Mouse (Mus musculus): Measurements from ENCODE around the gene Gp1bb.

The Gp1bb gene

DNA sequence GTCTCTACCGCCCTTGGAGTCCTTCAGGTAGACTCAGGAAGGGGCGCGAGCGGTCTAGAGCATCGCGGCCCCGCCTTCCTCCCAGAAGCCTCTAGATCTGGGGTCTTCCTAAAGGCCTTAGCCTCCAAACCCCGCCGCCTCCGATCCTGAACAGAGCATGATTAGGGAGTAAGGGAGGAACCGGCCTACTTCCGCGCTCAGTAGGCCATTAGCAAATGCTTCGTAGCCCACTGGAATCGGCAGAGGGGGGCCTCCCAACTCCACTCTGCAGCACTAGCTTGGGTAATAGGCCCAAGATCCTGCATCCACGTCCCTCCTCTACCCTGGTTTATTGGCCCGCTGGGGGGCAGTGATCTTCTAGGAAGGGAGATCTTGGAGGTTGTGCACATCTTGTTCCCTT lies at the start of gene Gp1bb:
Gene Gp1bb (minus strand): TSS at position 385 of the 400 bp plus-strand sequence.
- no peak for ATAC-seq (ENCODE audit: low TSS enrichment)

DNA sequence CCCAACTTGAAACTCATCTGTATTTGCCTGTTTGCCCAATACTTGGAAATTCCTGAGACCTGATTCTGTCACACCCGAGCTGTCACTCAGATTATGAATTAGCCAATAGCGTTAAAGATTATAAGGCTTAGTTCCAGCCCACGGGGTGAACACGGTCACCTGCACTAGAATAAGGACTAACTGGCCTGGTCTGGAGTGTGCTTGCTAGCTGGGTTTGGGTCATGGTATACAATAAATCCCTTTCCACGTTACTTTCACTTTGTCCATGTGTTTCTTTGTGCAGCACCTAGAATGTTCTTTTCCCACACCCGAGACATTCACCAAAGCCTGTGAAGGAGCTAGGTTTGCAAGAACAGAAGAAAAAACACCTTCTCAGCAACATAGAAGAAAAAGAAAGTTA lies 47.7 kb upstream of the Gp1bb start:
- no peak for ATAC-seq (ENCODE audit: low TSS enrichment)

DNA sequence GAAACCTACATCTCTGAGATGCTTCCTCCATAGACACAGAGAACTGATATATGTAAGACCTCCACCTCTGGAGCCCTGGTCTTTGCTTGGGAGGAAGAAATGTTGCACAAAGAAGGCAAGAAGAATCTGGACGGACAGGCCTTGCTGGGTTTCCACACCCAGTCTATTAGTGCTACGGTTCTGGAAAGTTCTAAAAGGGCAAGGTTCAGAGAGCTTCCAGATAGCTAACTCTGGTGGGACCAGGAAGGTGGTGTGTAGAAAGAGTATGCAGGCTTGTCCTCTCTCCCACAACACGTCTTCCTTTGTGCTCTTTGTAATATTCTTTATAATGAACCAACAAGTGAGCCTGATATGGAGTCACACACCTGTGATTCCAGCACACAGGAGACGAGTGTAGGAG lies 36.4 kb upstream of the Gp1bb start:
- no peak for ATAC-seq (ENCODE audit: low TSS enrichment)

DNA sequence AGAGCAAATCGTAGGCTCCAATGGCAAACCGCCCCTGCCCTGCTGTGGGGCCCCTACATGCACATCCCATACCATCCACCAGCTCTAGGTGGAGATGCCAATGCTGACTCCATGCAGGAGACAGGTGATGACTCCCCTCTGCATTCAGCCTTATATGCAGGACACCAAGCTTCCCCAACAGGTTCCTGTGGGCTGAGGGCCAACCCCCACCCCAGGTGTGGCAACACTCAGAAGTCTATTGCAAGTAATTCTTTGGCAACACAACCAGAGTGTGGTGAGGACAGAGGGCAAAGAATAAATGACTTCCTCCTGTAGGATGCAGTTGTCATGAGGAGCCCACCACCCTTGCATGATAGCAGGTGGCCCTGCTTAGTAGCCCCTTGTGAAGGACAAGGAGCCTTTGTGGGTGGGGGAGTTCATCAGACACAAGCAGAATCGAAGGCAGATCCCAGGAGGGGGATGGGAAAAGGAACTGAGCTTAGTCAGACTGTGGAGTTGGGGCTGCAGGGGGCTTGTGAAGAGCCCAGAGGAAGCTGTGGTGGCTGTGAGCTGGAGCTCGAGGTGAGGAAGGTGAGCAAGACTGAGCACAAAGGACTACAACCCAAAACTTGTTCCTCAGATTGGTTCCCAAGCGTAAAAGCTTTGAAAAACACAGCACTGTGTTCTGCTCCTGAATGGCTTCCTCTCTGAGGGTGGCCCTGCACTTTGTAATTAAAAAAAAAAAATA lies 33.3 kb upstream of the Gp1bb start:
- no peak for ATAC-seq (ENCODE audit: low TSS enrichment)

GRCm38 (mm10) chr16:18653290-18654160 lies 31.3 kb upstream of the Gp1bb start:
- ATAC-seq (ENCODE audit: low TSS enrichment) = no peak

DNA sequence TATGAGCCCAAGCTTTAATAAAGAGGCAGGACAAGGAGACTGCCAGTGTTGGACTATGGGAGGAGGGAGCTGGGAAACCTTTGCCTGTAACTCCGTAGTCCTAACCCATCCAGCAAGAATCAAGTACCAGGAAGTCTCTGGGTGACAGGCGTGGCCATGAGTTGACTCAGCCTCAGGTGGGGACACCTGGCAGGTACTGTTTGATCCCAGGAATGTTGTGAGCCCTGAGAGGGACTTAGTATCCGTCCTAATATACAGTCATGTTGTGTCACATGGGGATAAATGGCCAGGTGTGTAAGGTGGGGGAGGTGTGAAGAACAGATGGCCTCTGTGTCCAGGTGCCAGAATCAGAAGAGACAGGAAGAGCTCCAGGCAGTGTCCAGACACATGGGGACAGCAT lies 26.9 kb upstream of the Gp1bb start:
- ATAC-seq (ENCODE audit: low TSS enrichment) = no peak

- ATAC-seq (ENCODE audit: low TSS enrichment) = no peak
Measured at GRCm38 (mm10) chr16:18645329-18645728, 23.1 kb upstream of the Gp1bb start.

GRCm38 (mm10) chr16:18644485-18644884 lies 22.3 kb upstream of the Gp1bb start:
- ATAC-seq (ENCODE audit: low TSS enrichment) = no peak

GRCm38 (mm10) chr16:18643406-18643998 lies 21.3 kb upstream of the Gp1bb start:
- ATAC-seq (ENCODE audit: low TSS enrichment) = no peak

DNA sequence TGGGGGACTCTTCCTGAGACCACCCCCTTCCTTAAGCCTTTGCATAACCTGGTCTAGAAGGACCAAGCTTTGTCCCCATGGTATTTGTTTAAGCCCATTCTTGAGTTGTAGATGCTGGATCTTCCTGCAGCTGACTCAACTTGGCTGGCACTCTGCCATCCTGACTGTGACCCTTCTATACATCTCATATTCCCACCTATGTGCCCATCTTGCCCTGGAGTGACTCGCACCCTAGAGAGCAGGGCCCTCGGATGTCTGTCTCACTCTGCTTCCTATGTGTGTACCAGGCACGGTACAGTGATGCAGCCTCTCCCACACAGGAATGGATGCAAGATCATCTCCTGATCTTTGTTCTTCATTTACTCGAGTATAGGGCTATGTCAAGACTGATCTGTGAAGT lies 20.7 kb upstream of the Gp1bb start:
- no peak for ATAC-seq (ENCODE audit: low TSS enrichment)

- peak; percentile 98 for ATAC-seq (ENCODE audit: low TSS enrichment)
Measured at GRCm38 (mm10) chr16:18642291-18642690, 20.1 kb upstream of the Gp1bb start.

- no peak for ATAC-seq (ENCODE audit: low TSS enrichment)
Measured at GRCm38 (mm10) chr16:18639382-18639929, 17.3 kb upstream of the Gp1bb start.

DNA sequence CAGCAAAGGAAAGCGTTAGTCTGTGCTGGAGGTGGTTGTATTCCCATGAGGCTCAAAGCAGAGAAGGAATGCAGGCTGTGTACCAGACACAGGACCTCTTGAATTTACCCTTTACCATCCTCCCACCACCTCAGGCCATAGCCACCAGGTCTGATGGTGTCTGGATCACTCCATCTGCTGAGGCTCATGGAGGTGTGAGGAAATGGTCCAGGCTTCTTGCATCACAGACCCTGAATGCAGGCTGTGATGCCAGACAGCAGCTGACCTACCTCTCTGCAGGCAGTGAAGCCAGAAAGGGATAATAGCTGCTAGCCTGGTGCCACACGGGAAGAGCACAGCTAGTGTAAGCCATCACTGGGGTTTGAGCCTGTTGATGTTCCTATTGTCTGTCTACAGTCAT lies 16.2 kb upstream of the Gp1bb start:
- ATAC-seq (ENCODE audit: low TSS enrichment) = no peak

DNA sequence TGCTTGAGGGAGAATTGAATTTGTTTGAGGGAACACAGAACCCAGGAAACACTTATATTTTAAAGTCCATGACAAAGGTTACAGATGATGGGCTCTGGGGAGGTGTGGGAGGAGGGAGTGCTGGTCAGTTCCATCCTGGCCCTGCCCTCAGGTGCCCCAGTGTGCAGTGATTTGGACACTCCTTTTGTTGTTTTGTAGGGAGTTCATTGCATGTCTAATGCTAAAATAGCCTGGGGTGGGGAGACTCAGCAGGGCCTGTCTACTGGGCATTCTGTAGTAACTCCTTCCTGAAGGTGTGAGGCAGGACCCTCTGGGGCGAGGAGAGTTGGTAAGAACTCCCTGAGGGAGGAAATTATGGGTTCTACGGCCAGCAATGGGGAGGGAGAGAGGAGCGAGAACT lies 14.6 kb upstream of the Gp1bb start:
- ATAC-seq (ENCODE audit: low TSS enrichment) = no peak

- ATAC-seq (ENCODE audit: low TSS enrichment) = no peak
Measured at GRCm38 (mm10) chr16:18636401-18636800, 14.2 kb upstream of the Gp1bb start.

DNA sequence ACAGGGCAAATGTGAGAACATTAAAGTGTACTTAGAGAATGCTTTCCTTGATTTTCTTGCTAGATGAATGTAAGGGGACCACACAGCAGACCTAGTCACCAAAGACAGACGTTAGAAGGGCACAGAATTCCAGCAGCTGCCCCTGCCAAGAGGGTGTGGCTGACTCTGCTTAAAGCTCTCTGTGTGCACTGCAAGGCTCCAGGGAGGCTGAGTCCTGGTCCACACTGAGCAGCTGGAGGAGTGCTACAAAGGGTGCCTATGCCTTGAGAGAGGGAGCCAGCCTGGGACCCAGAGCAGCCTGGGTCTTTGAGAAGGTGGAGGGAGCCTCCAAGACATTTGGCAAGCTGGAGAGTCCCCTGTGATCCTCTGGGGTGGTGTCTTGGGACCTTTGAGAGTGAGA lies 11.1 kb upstream of the Gp1bb start:
- ATAC-seq (ENCODE audit: low TSS enrichment) = no peak

DNA sequence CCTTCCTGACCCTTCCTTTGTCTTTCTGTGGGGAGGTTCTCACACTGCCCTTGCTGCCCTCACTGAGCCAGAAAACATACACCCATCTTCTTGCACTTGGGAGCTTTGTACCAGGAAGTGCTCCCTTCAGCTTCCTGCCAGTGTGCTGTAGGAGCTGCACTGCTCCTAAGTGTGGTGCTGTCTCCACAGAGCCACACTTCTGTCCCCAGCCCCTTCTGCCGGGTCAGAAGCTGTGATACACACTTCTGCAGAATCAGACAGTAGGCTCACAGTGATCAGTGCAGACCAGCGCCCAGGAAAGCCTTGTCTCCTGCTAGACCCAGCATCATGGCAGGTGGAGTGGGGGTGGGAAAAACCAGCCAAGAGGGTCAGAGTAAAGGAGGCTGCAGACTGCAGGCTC lies 10.6 kb upstream of the Gp1bb start:
- no peak for ATAC-seq (ENCODE audit: low TSS enrichment)

DNA sequence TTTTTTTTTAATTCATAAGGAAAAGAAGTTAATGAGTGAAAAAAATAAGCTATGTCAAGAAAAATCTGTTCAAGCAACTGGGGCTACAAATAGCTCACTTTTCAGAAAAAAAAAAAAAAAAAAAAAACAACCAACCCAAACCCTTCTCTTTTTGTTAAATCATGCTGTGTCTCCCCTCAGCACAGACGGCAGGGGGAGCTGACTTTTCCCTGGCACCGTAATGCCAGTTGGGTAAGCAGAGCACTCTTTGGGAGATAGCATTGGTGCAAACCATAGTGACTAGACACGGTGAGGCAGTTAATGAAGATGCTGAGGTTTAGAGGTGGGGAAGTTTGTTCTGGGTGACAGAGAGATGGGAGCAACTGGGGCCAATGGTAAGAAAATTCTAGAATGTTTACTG lies 9.9 kb upstream of the Gp1bb start:
- peak; percentile 53 for ATAC-seq (ENCODE audit: low TSS enrichment)

DNA sequence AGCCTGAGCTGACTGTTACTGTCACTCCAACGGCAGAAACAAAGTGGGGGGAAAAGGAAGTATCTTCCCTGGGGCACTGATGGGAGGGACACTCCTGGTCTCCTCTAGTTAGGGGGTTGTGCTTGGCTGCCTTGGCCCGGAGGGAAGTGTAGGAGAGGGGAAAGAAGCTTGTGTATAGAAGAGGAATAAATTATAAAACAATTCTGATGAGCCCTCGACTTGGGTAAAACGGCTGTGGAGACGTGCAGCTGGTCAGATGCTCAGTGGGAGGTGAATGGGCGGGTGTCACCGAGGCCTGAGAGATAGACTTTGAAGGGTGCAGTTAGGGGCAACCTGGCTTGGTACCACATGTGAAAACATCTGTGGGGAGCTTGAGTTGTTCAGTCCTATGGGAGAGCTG lies 8.9 kb upstream of the Gp1bb start:
- no peak for ATAC-seq (ENCODE audit: low TSS enrichment)

GRCm38 (mm10) chr16:18630291-18630690 lies 8.1 kb upstream of the Gp1bb start:
- ATAC-seq (ENCODE audit: low TSS enrichment) = no peak

- ATAC-seq (ENCODE audit: low TSS enrichment) = no peak
Measured at GRCm38 (mm10) chr16:18629390-18630231, 7.4 kb upstream of the Gp1bb start, which contains the start of gene Sept5. Sept5 (minus strand) TSS chr16:18629954.

DNA sequence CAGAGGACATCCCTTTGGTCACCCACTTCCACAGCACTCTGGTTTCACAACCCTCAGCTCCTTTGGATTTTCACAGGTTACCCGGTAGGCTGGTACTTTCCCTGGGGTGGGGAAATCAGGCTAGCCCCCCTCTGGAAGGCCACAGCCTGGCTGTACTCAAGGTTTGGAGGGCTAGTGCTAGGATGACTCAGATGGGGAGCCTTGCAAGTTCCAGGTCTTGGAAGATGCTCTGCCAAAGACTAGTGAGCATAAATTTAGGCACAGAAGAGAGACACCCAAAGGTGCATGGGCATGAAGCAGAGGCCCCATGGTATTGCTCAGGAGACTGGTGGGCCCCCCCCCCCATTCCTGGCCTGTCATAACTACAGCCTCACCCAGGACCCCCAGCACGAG lies 6.7 kb upstream of the Gp1bb start:
- no peak for ATAC-seq (ENCODE audit: low TSS enrichment)

Measured in frontal cortex, adult (tissue).